Mouse (Mus musculus) megakaryocyte, adult 5-6 weeks (primary cell): ENCODE results near the gene Grin3b. TPM values are rescaled to one million over a fixed set of nuclear protein-coding genes. Genes with fewer than 3 reads are reported as not detected.

Source experiments
- ATAC-seq: 2 replicates; pipeline ENCODE4 v1.8.0; 2016; ENCODE audit warnings: mild to moderate bottlenecking, inconsistent platforms; ENCODE audit not compliant: poor library complexity, severe bottlenecking
- total RNA-seq, 2 experiments: library from RNA; stranded (forward) in 1 of 2; stranded (reverse) in 1 of 2; fragments of 153-499, 151-499 nt in 1 of 2; fragments of 221-1000, 200-1000 nt in 1 of 2; gene quantifications; 2 replicates each; pipeline versions ENCODE4 v1.2.3 to v1.2.4; 2015 to 2017

Grin3b gene
- total RNA-seq, 2 experiments from 2014 or later = 0.18 TPM; not detected in 1

DNA sequence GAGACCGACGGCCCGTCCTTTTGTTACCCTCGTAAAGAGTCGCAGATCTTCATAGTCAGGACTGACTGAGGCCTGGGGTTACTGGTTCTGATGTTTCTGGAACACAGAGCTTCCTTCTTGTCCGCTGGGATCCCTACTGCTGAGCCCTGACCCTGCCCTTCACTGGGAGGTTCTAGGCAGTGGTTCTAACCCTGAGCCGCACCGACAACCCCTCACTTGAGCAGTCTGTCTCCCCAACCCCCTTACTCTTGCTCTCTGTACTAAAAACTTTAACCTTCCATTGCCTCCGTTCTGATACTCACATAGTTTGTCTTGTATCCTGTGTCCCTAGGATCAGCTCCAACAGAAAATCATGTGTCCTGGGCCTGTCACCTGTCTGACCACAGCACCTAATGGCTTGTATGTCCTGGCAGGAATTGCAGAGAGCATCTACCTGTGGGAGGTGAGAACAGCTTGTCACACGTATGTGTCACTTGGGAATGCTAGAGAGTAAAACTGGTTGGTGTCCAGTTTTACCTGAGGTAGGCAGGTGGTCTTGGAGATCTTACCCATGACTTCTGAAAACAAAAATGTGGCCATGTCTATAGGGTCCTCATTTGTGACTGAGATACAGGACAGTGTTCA is 9.7 kb upstream of the Grin3b start:
- no peak for ATAC-seq

DNA sequence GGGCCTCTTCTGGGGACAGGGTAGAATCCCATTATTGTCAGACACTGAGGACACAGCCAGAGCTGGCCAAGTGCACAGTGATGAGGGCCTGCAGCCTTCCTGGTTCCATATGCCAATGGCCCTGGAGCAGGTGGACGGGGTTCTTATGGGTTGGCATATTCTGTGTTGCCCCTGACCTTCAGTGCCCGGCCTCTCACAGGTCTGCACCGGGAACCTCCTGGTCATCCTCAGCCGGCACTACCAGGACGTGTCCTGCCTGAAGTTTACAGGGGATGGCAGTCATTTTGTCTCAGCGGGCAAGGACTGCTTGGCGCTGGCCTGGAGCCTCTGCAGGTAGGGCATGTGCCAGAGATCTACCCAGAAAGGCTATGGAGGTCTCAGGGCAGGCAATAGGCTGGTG is 5.8 kb upstream of the Grin3b start:
- ATAC-seq = no peak

DNA sequence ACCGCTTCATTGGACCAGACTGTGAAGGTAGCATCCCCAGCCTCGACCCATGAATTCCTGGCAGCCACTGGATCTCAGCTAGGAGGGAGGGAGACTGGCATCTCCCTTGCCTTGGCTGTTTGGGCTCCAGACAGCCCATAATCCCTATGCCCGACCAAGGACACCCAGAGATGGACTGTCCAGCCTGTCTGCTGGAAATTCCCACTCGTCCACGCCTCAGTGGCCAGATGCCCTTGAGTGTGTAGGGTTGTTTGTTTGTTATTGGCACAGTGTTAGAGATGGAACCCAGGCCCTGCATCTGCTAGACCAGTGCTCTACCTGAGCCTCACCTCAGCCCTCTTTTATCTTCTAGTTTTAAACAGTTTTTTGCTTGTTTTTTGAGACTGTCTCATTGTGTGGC is 5.2 kb upstream of the Grin3b start:
- ATAC-seq = no peak

DNA sequence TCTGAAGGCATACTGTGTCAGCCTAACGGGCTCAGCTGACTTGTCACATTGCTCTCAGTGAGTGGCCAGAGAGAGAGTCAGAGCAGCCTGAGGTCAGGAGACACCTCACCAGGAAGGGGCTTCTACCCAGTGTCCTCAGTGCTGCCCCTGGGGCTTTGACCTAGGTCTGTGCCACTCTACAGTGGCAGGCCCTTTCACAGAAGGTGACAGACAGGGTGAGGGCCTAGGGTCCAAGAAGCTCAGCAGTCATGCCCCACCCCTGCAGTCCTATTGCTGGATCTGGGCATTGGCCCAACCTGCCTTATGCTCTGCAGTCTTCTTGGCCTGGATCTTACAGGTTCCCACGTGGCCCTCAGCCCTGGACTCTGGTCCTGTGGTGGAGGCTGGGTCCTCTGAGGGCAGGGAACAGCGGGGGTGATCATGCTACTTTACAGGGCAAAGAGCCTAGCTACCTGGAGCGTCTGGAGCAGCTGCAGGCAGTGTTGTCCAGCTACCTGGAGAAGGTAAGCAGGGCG is 3.6 kb upstream of the Grin3b start:
- no peak for ATAC-seq

DNA sequence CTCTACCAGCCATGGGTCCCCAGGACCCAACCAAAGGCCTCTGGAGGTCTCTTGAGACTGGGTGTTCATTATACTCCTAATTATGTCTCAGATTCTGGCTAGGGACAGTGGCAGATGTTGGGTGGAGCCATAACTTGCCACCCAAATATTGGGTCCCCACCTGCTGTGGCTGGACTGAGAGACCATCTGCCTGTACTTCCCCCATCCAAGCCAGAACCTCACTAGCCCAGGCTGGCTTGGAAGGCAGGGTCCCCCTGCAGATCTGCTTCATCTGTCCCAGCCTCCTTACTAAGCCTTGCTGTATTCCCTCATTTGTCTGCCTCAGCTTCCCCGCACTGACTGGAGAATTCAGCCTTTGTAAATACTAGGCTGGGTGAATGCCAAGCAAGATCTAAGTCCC is 2.3 kb upstream of the Grin3b start:
- no peak for ATAC-seq

DNA sequence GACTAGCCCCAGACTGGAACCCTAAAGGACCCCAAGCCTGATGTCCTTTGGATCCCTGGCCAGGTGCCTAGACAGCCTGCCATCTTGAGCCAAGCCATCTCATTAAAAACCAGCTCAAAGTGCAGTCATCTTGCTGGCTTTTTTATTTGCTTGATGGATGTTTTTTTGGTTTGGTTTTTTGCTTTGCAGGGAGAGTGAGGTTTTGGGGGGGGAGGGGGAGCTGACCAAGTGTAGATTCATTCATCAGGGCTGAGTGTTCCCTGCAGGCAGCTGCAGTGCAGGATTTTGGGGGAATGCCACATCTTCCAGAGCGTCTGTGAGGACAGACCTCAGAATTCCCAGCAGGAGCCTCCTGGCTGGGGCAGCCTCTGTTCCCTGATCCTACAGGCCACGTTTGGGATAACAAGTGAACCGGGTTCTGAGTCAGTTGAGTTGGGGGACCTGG is 1.4 kb upstream of the Grin3b start:
- no peak for ATAC-seq

DNA sequence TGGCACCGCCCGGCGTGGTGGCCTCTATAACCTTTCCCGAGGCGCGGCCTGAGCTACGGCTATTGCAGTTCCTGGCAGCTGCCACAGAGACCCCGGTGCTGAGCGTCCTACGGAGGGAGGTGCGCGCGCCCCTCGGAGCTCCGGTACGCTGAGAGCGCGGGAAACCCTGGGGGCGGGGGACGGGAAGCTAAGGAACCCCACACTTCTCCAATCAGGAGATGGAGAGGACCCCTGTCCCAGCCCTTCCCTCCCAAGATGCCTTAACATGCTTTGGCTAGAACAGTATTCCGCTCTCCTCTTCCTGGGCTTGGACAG is 625 bp downstream of the Grin3b start:
- ATAC-seq = no peak

DNA sequence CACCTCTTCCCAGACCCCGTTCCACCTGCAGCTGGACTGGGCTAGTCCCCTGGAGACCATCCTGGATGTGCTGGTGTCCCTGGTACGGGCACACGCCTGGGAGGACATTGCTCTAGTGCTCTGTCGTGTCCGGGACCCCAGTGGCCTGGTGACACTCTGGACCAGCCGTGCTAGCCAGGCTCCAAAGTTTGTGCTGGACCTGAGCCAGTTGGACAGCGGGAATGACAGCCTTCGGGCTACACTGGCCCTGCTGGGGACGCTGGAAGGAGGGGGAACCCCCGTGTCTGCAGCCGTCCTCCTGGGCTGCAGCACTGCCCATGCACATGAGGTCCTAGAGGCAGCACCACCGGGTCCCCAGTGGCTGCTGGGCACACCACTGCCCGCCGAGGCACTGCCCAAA is 2.3 kb downstream of the Grin3b start:
- ATAC-seq = no peak

DNA sequence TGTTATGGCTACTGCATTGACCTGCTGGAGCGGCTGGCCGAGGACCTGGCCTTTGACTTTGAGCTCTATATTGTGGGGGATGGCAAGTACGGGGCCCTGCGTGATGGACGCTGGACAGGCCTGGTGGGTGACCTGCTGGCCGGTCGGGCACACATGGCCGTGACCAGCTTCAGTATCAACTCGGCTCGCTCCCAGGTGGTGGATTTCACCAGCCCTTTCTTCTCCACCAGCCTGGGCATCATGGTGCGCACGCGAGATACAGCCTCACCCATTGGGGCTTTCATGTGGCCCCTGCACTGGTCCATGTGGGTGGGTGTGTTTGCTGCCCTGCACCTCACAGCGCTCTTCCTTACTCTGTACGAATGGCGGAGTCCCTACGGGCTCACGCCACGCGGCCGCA is 3.6 kb downstream of the Grin3b start:
- no peak for ATAC-seq

DNA sequence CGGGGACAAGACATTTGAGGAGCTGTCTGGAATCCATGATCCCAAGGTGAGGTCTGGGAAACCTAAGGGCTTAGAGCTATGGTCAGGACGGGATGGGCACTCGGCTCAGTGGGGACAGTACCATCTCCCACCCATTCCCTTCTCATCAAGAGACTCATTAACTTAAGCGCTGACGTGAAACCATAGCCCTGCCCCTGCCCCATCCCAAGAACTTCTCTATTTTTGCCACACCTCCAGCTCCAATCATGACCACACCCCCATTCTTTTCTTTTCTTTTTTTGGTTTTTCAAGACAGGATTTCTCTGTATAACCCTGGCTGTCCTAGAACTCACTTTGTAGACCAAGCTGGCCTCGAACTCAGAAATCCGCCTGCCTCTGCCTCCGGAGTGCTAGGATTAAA is 4.2 kb downstream of the Grin3b start:
- ATAC-seq = 0 out of 2 replicates have a peak, but pooled peaks have one; percentile 42

DNA sequence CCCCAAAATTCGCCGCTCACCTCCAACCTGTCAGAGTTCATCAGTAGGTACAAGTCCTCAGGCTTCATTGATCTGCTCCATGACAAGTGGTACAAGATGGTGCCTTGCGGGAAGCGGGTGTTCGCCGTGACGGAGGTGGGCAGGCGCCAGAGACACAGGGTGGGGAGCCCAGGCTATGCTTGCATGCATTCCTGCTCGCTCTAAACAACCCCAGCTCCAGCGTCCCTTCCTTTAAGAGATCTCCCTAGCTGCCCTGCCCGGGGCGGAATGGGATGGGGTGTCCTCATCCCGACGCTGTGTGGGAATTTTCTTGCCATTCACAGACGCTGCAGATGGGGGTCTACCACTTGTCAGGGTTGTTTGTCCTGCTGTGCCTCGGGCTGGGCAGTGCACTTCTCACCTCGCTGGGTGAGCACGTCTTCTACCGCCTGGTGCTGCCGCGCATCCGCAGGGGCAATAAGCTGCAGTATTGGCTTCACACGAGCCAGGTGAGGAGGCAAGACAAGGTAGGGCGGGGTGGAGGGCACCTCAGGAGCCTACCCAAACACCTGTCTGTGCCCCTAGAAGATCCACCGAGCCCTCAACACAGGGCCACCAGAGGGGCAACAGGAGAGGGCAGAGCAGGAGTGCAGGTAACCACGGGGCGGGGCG is 5.7 kb downstream of the Grin3b start:
- ATAC-seq = no peak

DNA sequence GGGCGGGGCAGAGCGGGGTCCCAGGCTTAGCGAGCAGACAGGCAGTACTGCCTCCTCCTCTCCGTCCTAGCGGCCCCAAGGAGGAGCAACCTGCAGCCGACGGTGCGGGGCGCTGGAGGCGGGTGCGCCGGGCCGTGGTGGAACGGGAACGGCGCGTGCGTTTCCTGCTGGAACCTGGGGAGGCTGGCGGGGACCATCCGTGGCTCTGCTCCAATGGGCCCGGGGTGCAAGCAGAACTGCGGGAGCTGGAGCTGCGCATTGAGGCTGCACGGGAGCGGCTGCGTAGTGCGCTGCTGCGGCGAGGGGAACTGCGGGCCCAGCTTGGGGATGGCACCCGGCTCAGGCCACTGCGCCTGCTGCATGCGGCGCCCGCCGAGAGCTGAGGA is 6.2 kb downstream of the Grin3b start:
- ATAC-seq = no peak

DNA sequence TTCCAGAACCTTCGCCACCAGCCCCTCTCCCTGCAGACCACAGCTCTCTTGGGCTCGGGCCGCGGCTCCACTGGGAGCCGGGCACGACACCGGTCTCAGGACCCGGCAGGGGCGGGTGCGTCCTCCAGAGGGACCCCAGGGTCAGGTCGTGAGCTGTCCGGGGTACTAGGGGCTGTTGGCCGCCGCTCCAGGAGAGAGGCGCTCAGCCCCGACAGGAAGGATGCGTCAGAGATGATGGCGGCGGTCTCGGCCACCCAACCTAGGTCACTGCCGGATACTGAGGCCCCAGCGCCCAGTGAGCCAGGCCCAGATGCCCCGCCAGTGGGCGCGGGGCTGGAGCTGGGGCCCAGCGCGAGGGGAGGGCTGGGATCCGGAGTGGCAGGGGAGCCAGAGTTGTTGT is 6.8 kb downstream of the Grin3b start:
- no peak for ATAC-seq

DNA sequence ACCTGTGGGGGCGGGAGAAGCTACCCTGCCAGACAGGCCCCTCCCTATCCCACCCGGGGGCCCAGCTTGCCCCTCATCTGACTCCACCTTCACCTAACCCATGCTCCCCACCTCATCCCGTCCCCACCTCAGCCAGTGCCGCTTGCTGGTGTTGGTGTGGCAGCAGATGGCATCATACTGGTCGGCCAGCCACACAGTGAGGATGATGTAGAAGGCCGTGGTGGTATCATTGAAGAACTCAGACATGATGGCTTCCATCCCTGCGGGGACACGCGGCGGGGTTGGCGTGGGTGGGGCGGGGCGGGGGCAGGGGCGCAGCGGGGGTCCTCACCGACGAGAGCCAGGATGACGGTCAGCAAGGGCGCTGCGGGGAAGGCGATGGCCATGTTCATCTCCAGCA is 7.5 kb downstream of the Grin3b start:
- ATAC-seq = no peak

DNA sequence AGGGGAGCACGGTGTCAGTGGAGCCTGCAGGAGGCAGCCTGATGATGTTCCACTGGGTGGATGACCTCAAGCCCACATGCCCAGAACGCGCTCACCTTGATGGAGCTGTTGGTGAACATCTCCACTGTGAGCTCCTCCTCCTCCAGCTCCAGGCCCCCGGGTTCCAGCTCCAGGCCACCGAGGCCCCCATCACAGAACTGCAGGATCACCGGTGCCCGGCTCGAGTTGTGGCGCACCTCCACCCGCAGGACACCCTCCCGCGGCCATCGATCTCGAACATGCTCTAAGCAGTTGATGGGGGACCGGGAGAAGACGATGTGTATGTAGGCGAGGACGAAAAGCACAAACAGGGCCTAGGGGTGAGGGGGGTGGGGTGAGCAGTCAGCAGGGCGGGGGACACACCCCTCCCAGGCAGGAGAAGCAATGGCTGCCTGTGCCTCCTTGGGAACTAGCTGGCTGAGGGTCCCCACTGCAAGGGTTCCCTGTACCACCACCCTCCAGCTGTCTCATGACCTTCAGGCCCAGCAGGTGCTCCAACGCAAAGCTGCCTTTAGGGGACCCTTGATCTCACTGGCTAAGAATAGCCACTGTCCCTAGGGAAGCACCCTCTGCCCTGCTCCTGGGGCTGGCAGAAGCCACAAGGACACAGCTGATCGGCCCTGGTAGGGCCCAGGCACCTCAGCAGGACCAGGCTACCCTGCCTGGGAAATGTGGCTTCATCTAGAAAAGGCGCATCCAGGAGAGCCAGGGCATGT is 9.1 kb downstream of the Grin3b start:
- ATAC-seq = no peak

DNA sequence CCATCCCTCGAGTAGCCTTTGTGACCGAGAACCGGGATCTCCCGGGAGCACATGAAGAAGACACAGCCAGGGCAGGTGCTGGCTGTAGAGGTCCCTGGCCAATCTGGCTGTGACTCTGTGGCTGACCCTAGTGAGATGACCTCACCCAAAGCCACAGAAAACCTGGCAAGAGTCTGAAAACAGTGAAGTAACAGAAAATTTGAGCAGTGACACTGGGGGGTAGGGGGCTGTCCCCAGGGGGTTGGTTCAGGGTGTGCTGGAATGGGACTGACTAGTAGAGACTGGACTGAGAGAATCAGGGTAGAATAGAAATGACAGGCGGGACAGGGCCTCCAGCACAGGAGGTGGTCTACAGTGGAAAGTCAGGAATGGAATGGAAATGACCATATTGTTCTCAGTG is 12.7 kb downstream of the Grin3b start:
- ATAC-seq = no peak

DNA sequence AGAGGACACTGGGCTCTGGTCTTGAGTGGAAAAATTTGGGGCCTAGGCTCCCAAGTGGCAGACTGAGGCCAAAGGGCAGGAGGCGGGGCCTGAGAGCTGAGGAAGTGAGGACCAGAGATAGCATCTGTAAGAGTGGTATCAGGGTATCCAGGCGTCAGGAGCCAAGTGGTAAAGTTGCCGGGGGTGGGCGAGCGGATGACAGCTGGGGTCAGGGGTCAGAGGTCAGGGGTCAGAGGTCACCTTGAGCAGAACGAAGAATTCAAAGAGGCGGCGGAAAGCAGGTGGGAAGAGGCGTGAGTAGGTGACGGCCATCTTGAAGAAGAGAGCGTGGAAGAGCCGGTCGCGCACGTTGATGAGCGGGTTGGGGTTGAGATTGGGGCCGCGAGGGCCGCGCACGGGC is 13.2 kb downstream of the Grin3b start:
- ATAC-seq = peak; percentile 7; the same call in 1 of the 2 replicates

DNA sequence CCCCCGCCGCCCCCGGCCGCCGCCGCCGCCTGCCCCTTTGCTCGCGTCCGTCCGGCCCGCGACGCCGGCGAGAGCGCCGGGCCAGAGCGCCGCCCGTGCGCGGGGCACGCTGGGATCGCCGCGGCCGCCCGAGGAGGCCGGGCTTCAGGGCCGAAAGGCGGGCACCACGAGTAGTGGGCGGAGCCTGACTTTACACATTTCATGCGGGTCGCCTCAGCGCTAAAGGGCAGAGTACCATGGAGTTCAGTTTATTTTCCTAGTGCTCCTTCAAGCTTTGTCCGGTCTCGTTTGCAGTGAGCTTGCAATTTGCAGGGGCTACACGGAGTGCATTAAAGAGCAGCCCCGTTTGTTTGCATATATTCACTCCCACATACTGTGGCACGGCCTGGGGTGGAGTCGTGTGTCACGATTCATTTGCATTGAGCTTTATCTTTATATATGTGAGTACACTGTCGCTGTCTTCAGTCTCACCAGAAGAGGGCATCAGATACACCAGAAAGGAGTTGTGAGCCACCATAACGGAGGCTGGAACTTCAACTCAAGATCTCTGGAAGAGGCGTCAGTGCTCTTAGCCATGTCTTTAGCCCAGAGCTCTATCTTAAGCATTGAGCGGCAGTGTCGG is 13.8 kb downstream of the Grin3b start, which contains the start of gene Tmem259:
TSS of gene Tmem259 (minus strand) at position 136 of the 622 bp plus-strand sequence.
- ATAC-seq = peak; percentile 32

DNA sequence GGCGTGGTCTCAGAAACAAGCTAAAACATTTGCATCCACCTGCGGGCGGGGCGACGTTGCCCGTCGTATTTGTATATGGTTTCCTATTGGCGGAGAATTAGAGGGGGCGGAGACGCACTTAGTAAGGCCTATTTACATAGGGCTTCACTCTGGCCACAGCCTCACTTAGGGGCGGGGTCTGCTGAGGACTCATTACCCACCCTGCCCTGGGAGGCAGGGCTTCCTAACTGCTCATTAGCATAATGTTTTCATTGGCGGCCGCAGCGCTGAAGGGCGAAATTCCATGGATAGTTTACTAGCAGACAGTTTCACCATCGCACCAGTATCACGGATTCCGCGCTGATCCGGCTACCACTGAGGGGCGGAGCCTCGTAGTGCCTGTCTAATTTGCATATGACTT is 14.4 kb downstream of the Grin3b start:
- peak; percentile 63 for ATAC-seq

DNA sequence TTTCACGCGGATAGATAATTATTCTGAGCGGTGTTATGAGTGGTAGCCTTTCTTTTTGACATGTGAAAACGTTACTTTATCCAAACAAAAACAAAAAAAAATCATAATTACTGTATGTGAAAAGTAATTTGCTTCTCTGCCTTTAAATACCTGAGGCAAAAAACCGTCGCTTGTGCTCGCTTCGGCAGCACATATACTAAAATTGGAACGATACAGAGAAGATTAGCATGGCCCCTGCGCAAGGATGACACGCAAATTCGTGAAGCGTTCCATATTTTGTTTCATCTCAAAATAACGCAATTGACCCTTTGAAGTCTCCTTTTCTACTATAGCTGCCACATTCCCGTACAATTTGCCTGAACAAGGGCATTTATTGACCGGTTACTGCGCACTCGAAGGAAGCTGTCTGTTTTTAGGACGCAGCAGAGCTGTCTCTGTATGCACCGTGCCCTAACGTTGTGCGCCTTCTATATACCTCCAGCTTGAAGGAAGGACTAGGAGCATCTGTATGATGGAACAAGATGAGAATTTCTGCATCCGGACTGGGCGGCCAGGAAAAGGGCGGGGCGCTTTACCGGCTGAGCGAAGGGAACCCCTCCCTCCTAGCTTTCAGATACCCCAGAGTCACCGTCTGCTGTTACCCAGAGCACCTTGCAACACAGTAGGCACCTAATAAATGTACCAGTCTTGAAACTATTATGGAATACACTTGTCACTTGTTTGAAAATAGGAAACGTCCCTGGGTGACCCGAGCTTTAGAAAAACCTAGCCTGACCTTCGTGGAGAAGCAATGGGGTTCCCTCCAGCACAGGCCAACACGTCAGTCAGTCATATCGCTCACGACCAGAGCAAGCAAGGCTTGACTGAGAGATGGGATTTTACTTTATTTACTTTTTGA is 15.1 kb downstream of the Grin3b start:
- ATAC-seq = peak; percentile 16
